ENCODE assay signal across 10 mouse cellular contexts in the genomic region with DNA sequence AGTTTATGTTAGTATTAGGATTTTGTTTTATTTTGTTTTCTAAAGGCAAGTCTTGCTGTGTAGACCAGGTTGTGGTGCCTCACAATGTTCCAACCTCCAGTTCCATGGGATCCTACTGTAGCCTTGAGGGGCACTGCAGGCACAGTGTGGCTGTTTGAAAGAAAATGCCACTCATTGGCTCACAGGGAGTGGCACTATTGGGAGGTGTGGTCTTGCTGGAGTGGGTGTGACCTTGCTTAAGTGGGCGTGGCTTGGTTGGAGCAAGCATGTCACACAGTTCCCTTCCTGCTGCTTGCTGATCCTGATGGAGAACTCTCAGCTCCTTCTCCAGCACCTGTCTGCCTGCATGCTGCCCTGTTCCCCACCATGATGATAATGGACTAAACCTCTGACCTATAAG. TPM values are rescaled to one million over a fixed set of nuclear protein-coding genes. Genes with fewer than 3 reads are reported as not detected.
DNase-seq lines count a peak whose midpoint lies in the region; ATAC-seq and TF ChIP-seq lines count a peak whose summit lies in the region.
"Had no signal": no experiment of that assay in that cellular context is flagged by ENCODE, and none has a peak within 500 bp of the region (broad histone marks: within the 10 kb centered on the region; RNA-seq: fewer than 3 reads in every experiment).

No protein-coding gene starts in this region.

- H3K9me3 ChIP-seq in lung, embryonic 14.5 days (ENCODE audit: low read depth, low read length): no peaks in the 10 kb centered on the region

- H3K9ac ChIP-seq in lung, embryonic 14.5 days: no peak overlapping the region

- TF ChIP-seq CTCF in lung, embryonic 14.5 days (IDR thresholded peaks at IDR 0.05; ENCODE audit: low read depth): no peak

- 8% methylated on average over 1 of the region's 1 CpGs for WGBS in lung, embryonic 14.5 days

- H3K27me3 ChIP-seq in lung, embryonic 14.5 days (ENCODE audit: insufficient read depth, low read length): no peaks in the 10 kb centered on the region

- ATAC-seq in lung, embryonic 14.5 days (ENCODE audit: insufficient read depth): peak; percentile 68
- ATAC-seq in activated CD4-positive, CD25-positive, alpha-beta regulatory T cell, adult 4 months: no peak
- no peak for ATAC-seq in monocyte, adult 5-6 weeks (replicated peaks; ENCODE audit: insufficient number of reproducible peaks, low FRiP score, low TSS enrichment, poor library complexity, severe bottlenecking)

- peak; percentile 46 for DNase-seq in lung, embryonic 14.5 days
- DNase-seq in lung, postnatal 14 days: no peak
- DNase-seq in c-Kit-negative CD71-positive TER-119-positive erythroid progenitor cells, embryonic 14.5 days (ENCODE audit: low read depth, low spot score): peak; percentile 62
- DNase-seq in liver: peak; percentile 86
- DNase-seq in spleen, postnatal 10 days (ENCODE audit: low spot score in 2 of 2): peak; percentile 20 to 69
- no peak for DNase-seq in layer of hippocampus, adult 9-11 months
- DNase-seq: cerebellum, adult 18-20 months; heart, postnatal 10 days had no signal

- H3K4me2 ChIP-seq in lung, embryonic 14.5 days: no peak overlapping the region

- no peaks in the 10 kb centered on the region for H3K36me3 ChIP-seq in lung, embryonic 14.5 days (ENCODE audit: insufficient read depth)

- no peak overlapping the region for H3K4me3 ChIP-seq in lung, embryonic 14.5 days (ENCODE audit: low read depth, low read length)

- H3K4me1 ChIP-seq in lung, embryonic 14.5 days (ENCODE audit: insufficient read depth): no peaks in the 10 kb centered on the region

- no peak overlapping the region for H3K27ac ChIP-seq in lung, embryonic 14.5 days (ENCODE audit: low read depth)

RNA-seq across cellular contexts. Expression of gene Tmem40, which starts 18.6 kb away (rescaled TPM):
- 2.2 and 2.4 TPM in 2 replicates for polyA plus RNA-seq in lung, embryonic 14.5 days (2014; fragmentation: Nextera tagmentation; extraction: Ambion mirVana)
- polyA plus RNA-seq in activated CD4-positive, CD25-positive, alpha-beta regulatory T cell, adult 4 months (2017; shearing (Covaris generic)): not detected
- 3.1 to 13.5 TPM in 2 of 3 replicates, not detected in the other for total RNA-seq in monocyte, adult 5-6 weeks (2017)

RNA-seq across cellular contexts. Expression of gene Cand2, which starts 30.8 kb away (rescaled TPM):
- polyA plus RNA-seq in lung, embryonic 14.5 days (2014; fragmentation: Nextera tagmentation; extraction: Ambion mirVana): 38.3 and 46.3 TPM in 2 replicates
- 1 to 10 TPM; 2.3 to 3.3 TPM for polyA plus RNA-seq in activated CD4-positive, CD25-positive, alpha-beta regulatory T cell, adult 4 months (2017; shearing (Covaris generic))
- 0.10 to 0.53 TPM (median 0.19 TPM) in 3 replicates for total RNA-seq in monocyte, adult 5-6 weeks (2017)

Comparison
In these comparisons a context has a peak if more than half of its experiments do, and no peak if none do; other contexts are left out.
1. DNase-seq: peak in lung, embryonic 14.5 days (single experiment), c-Kit-negative CD71-positive TER-119-positive erythroid progenitor cells, embryonic 14.5 days (single experiment), liver (single experiment) and spleen, postnatal 10 days (2 of 2); none in lung, postnatal 14 days (single experiment) and layer of hippocampus, adult 9-11 months (single experiment).